Mouse (Mus musculus) embryonic facial prominence, embryonic 15.5 days (tissue): Measurements from ENCODE around the gene Mlip. TPM values are rescaled to one million over a fixed set of nuclear protein-coding genes. Genes with fewer than 3 reads are reported as not detected.
"Not testable (repeated sequence)": the region's sequence is repeated elsewhere in the genome, so short reads cannot be mapped to it uniquely, and the experiment has no call there.

Experiments used
- ATAC-seq: fragments of 200-750 bp; cut with Nextera tagmentation; 2 replicates; pipeline ENCODE4 v1.8.0; 2017; ENCODE audit warnings: low read depth, moderate TSS enrichment; ENCODE audit not compliant: insufficient number of reproducible peaks, low FRiP score, low TSS enrichment
- H3K27ac ChIP-seq: fragments of 300-500 bp; sonication (generic); replicated peaks from 2 replicates; pipeline ENCODE4 v1.5.1; 2015; ENCODE audit warnings: mild to moderate bottlenecking, inconsistent platforms
- H3K27me3 ChIP-seq: fragments of 300-500 bp; sonication (generic); 2 replicates; pipeline ENCODE4 v1.6.1; 2015; ENCODE audit warnings: inconsistent platforms
- H3K36me3 ChIP-seq: fragments of 300-500 bp; sonication (generic); 2 replicates; pipeline ENCODE4 v1.6.1; 2015; ENCODE audit warnings: mild to moderate bottlenecking, inconsistent platforms
- H3K4me1 ChIP-seq: fragments of 300-500 bp; sonication (generic); 2 replicates; pipeline ENCODE4 v1.6.1; 2015; ENCODE audit warnings: inconsistent platforms
- H3K4me2 ChIP-seq: fragments of 300-500 bp; sonication (generic); replicated peaks from 2 replicates; pipeline ENCODE4 v1.6.1; 2015; ENCODE audit warnings: mild to moderate bottlenecking, inconsistent platforms
- H3K4me3 ChIP-seq: fragments of 300-500 bp; sonication (generic); replicated peaks from 2 replicates; pipeline ENCODE4 v1.5.1; 2015; ENCODE audit warnings: mild to moderate bottlenecking, inconsistent platforms
- H3K9ac ChIP-seq: fragments of 300-500 bp; sonication (generic); 2 replicates; pipeline ENCODE4 v1.6.1; 2015; ENCODE audit warnings: inconsistent platforms
- H3K9me3 ChIP-seq: fragments of 300-500 bp; sonication (generic); replicated peaks from 2 replicates; pipeline ENCODE4 v1.6.1; 2016; ENCODE audit warnings: inconsistent platforms
- WGBS: fragments of 180-500 bp; shearing (Covaris S2); methylation state at CpG from one replicate; pipeline ENCODE4 v1.1.7; 2015; 5-methylcytosine and 5-hydroxymethylcytosine counted together
- polyA plus RNA-seq: library from polyadenylated mRNA; unstranded; fragments of >200 nt; fragmentation: Nextera tagmentation; extraction: Ambion mirVana; gene quantifications from 2 replicates; pipeline ENCODE4 v1.2.1, GENCODE M21; 2015

The Mlip gene
- polyA plus RNA-seq, 1 experiment from 2014 or later, result 6.4 TPM

DNA sequence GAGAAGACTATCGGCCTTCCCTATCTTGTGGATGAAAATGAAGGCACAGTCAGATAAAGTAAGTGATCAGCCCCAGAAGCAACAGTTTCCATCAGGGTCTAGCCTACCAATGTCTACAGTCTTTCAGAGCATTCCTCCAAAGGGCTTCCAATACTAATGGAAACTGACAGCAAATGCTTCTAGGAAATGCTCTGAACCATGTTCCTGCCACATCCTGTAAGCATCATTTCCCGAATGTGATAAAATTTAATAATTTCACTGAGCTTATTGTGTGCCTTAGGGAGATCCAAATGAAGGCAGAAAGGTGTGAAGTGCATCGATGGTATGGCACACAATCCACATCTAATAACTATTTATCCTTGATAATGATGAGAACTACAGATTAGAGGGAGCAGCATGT is 173.3 kb downstream of the Mlip start:
- no peak overlapping the region for H3K4me2 ChIP-seq
- WGBS, result 87% methylated on average over 3 of the region's 3 CpGs
- H3K4me1 ChIP-seq, result no peaks in the 10 kb centered on the region
- H3K27ac ChIP-seq, result no peak overlapping the region
- no peaks in the 10 kb centered on the region for H3K36me3 ChIP-seq
- H3K9me3 ChIP-seq, result no peaks in the 10 kb centered on the region
- no peaks in the 10 kb centered on the region for H3K27me3 ChIP-seq
- no peak overlapping the region for H3K4me3 ChIP-seq
- no peak for ATAC-seq
- H3K9ac ChIP-seq, result no peak overlapping the region

GRCm38 (mm10) chr9:77175870-77176269 is 176.9 kb downstream of the Mlip start:
- ATAC-seq, result no peak
- H3K27ac ChIP-seq, result no peak overlapping the region
- no peaks in the 10 kb centered on the region for H3K36me3 ChIP-seq
- no peak overlapping the region for H3K4me3 ChIP-seq
- no peak overlapping the region for H3K9ac ChIP-seq
- H3K4me1 ChIP-seq, result no peaks in the 10 kb centered on the region
- no peaks in the 10 kb centered on the region for H3K9me3 ChIP-seq
- H3K27me3 ChIP-seq, result no peaks in the 10 kb centered on the region
- WGBS, result 77% methylated on average over 3 of the region's 3 CpGs
- H3K4me2 ChIP-seq, result no peak overlapping the region

DNA sequence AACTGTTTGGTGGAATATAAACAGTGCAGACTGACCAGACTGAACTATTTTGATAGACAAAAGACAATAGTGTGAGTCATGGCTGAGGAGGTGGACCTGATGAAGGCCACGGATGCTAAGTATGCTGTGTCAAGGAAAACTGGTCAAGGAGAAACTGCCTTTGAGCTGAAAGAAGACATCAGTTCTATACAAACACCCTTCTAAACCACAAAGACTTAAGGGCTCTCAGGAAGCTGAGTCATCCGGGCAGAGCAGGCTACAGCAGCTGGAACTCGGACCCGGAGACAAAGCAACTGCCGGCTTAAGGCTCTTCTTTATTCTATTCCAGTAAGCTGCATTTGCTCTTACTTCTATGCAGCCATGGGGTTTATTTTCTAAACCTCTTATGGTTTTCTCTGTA is 180.7 kb downstream of the Mlip start:
- H3K9me3 ChIP-seq, result no peaks in the 10 kb centered on the region
- 65% methylated on average over 5 of the region's 5 CpGs for WGBS
- H3K27me3 ChIP-seq, result no peaks in the 10 kb centered on the region
- no peak overlapping the region for H3K4me3 ChIP-seq
- H3K9ac ChIP-seq, result no peak overlapping the region
- H3K4me2 ChIP-seq, result no peak overlapping the region
- H3K36me3 ChIP-seq, result no peaks in the 10 kb centered on the region
- no peak for ATAC-seq
- no peak overlapping the region for H3K27ac ChIP-seq
- no peaks in the 10 kb centered on the region for H3K4me1 ChIP-seq

GRCm38 (mm10) chr9:77165877-77166276 is 186.9 kb downstream of the Mlip start:
- Histone ChIP-seq H3K9ac (no peak overlapping the region), H3K4me3 (no peak overlapping the region), H3K36me3 (no peaks in the 10 kb centered on the region), H3K27me3 (no peaks in the 10 kb centered on the region), H3K27ac (no peak overlapping the region), H3K4me1 (no peaks in the 10 kb centered on the region), H3K9me3 (no peaks in the 10 kb centered on the region), H3K4me2 (no peak overlapping the region)
- WGBS, result 73% methylated on average over 6 of the region's 6 CpGs
- no peak for ATAC-seq

DNA sequence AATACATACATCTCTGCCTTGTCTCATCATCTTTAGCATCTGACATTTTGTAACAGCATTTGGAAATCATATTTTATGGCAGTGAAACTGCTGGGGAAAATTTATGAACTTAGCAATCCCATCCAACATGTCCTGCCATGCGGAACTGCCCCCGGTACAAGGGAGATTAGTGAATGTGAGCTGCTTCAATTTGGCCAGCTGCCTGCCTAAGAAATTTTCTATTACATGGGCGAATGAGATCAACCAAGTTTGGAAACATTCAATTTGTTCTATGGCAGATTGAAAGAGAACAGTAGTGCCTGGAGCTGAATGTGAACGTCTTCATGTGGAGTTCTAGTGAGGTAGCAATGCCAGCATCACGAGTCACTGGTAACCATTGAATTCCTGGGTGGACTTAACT is 191.0 kb downstream of the Mlip start:
- Histone ChIP-seq H3K9me3 (no peaks in the 10 kb centered on the region), H3K4me2 (no peak overlapping the region), H3K27me3 (no peaks in the 10 kb centered on the region), H3K36me3 (no peaks in the 10 kb centered on the region), H3K4me1 (no peaks in the 10 kb centered on the region), H3K9ac (no peak overlapping the region), H3K27ac (no peak overlapping the region), H3K4me3 (no peak overlapping the region)
- WGBS, result 48% methylated on average over 5 of the region's 5 CpGs
- ATAC-seq, result no peak

DNA sequence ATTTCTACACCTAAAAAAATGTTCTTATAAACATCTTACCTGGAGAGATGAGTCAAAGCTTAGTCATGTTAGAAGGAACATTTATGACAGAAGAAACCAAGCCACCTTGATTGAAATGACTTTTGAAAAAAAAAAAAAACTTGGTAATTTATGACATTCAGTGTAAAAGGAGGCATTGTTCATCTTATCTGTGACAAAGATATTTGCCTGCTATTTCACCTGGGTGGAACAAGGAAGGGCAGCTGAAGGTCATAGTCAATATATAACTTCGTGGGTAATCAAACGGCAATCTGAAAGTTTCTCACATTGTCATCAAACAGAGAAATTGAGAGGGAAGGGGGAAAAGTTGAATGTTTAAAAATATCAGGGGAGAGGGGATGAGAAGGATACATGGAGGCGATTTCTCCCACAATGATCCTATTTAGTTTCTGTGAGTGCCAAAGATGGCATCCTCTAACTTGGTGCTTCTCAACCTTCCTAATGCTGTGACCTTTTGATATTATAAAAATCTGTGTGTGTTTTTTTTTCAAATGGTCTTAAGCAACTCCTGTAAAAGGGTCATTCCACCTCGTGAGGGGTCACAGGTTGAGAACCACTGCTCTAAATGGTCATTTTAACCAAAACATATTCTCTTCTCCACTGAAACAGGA is 192.4 kb downstream of the Mlip start:
- no peak for ATAC-seq
- H3K4me3 ChIP-seq, result no peak overlapping the region
- no peak overlapping the region for H3K4me2 ChIP-seq
- H3K4me1 ChIP-seq, result no peaks in the 10 kb centered on the region
- no peak overlapping the region for H3K27ac ChIP-seq
- no peaks in the 10 kb centered on the region for H3K36me3 ChIP-seq
- no peaks in the 10 kb centered on the region for H3K9me3 ChIP-seq
- WGBS, result 74% methylated on average over 4 of the region's 4 CpGs
- H3K9ac ChIP-seq, result no peak overlapping the region
- H3K27me3 ChIP-seq, result no peaks in the 10 kb centered on the region

GRCm38 (mm10) chr9:77148518-77149257 is 204.1 kb downstream of the Mlip start:
- Histone ChIP-seq H3K9me3 (no peaks in the 10 kb centered on the region), H3K36me3 (no peaks in the 10 kb centered on the region), H3K4me1 (no peaks in the 10 kb centered on the region), H3K27me3 (no peaks in the 10 kb centered on the region), H3K27ac (no peak overlapping the region), H3K4me3 (no peak overlapping the region), H3K9ac (no peak overlapping the region), H3K4me2 (no peak overlapping the region)
- WGBS, result 91% methylated on average over 3 of the region's 3 CpGs
- no peak for ATAC-seq

- H3K27ac ChIP-seq, result no peak overlapping the region
- H3K4me3 ChIP-seq, result no peak overlapping the region
- no peaks in the 10 kb centered on the region for H3K4me1 ChIP-seq
- no peaks in the 10 kb centered on the region for H3K36me3 ChIP-seq
- H3K9me3 ChIP-seq, result no peaks in the 10 kb centered on the region
- no peak overlapping the region for H3K4me2 ChIP-seq
- no peak for ATAC-seq
- H3K27me3 ChIP-seq, result no peaks in the 10 kb centered on the region
- WGBS, result 74% methylated on average over 1 of the region's 1 CpGs
- no peak overlapping the region for H3K9ac ChIP-seq
These were observed 233.0 kb downstream of the Mlip start for GRCm38 (mm10) chr9:77119735-77120134.

DNA sequence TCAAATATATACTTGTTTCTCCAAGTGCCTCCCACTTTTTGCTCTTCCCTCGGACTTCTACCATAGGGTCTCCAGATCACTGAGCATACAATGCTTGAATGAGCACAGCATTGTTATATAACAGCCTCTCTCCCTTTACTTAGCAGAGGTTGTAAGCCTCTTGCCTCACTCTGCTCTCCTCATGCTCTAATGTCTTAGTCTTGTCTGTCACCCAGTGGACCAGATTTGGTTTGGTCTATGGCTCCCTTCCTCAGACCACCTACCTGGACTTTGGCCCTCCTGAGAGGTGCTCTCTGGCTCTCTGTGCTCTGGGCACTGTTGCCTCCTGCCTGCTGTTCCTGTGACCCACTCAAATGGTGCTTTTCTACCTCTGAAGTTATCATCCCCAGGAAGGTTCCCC is 255.9 kb downstream of the Mlip start:
- H3K27ac ChIP-seq, result no peak overlapping the region
- no peaks in the 10 kb centered on the region for H3K9me3 ChIP-seq
- H3K4me2 ChIP-seq, result no peak overlapping the region
- no peaks in the 10 kb centered on the region for H3K4me1 ChIP-seq
- no peak for ATAC-seq
- H3K27me3 ChIP-seq, result no peaks in the 10 kb centered on the region
- H3K36me3 ChIP-seq, result no peaks in the 10 kb centered on the region
- 67% methylated on average over 1 of the region's 1 CpGs for WGBS
- no peak overlapping the region for H3K4me3 ChIP-seq
- H3K9ac ChIP-seq, result no peak overlapping the region

DNA sequence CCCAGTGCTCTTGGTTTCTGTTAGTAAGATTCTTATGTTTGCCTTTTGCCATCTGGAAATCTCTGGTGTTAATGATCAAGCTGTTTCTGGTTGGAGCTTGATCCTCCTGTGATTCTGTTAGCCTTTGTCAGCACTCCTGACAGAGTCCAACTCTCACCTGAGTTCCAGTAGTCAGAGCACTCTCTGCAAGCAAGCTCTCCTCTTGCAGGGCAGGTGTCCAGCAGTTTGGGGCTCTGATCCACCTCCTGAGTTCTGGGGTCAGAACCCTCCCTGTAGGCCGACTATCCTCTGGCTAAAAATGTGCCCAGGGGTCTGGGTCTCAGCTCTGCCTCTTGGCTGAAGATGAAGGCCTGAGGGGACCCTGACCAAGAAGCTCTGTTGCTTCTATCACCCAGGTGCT is 269.5 kb downstream of the Mlip start:
- 77% methylated on average over 1 of the region's 1 CpGs for WGBS
- not testable (repeated sequence) for ATAC-seq, H3K4me1 ChIP-seq, H3K36me3 ChIP-seq, H3K4me3 ChIP-seq, H3K9ac ChIP-seq, H3K9me3 ChIP-seq, H3K27me3 ChIP-seq, H3K27ac ChIP-seq, H3K4me2 ChIP-seq

DNA sequence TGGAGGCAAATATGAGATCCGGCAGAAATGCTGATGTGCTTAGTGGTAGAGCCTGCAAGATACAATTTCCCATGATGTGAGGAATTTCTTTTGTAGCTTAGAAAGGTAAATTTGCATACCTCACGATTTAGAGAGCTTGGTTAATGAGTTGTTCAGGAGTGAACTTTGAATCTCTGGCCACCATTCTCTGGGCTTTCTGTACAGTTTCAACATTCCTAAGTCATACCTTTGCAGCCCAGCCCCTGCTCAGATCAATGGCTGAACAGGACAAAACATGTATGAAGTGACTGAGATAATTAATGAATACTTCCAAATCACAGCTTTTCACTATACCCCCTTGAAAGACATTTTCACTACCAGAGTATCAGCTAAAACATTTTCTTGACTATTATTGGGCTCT is 281.1 kb downstream of the Mlip start:
- Histone ChIP-seq H3K9me3 (no peaks in the 10 kb centered on the region), H3K4me2 (no peak overlapping the region), H3K27ac (no peak overlapping the region), H3K36me3 (no peaks in the 10 kb centered on the region), H3K27me3 (no peaks in the 10 kb centered on the region), H3K9ac (no peak overlapping the region), H3K4me3 (no peak overlapping the region), H3K4me1 (no peaks in the 10 kb centered on the region)
- 71% methylated on average over 2 of the region's 2 CpGs for WGBS
- no peak for ATAC-seq

DNA sequence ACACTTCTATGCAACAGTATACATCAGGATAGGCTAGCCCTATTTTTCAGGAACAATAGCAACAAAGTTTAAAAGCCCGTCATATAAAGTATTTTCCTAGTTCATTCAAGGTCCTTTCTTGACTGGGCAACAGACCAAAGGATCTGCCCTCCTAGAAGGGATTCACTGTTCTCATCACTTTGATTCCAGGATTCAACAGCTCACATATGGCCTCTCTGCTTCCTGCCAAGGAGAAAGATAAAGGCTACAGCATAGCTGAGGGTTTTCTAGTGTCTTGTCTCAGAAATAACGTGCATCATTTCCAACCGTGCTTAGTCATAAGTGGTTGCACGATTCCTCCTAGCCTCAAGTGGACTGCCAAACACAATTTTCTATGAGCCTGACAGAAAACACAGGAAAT is 296.2 kb downstream of the Mlip start:
- no peaks in the 10 kb centered on the region for H3K27me3 ChIP-seq
- no peaks in the 10 kb centered on the region for H3K9me3 ChIP-seq
- no peak overlapping the region for H3K27ac ChIP-seq
- no peak for ATAC-seq
- no peak overlapping the region for H3K4me2 ChIP-seq
- H3K4me3 ChIP-seq, result no peak overlapping the region
- 76% methylated on average over 4 of the region's 4 CpGs for WGBS
- no peaks in the 10 kb centered on the region for H3K36me3 ChIP-seq
- H3K9ac ChIP-seq, result no peak overlapping the region
- H3K4me1 ChIP-seq, result no peaks in the 10 kb centered on the region
